Mouse (Mus musculus) midbrain, postnatal 0 days (tissue): ENCODE measurements around the gene Nim1k. TPM values are rescaled to one million over a fixed set of nuclear protein-coding genes. Genes with fewer than 3 reads are reported as not detected.

Source experiments
- ATAC-seq: fragments of 200-750 bp; cut with Nextera tagmentation; 2 replicates; pipeline ENCODE4 v1.8.0; 2017; ENCODE audit warnings: moderate number of reproducible peaks, mild to moderate bottlenecking, moderate TSS enrichment, moderate library complexity; ENCODE audit not compliant: low FRiP score
- DNase-seq: peaks from one replicate; pipeline ENCODE4 v3.0.0-alpha.2; 2015; ENCODE audit warnings: low spot score
- H3K27ac ChIP-seq: fragments of 300-500 bp; sonication (generic); 2 replicates; pipeline ENCODE4 v1.5.1; 2014; ENCODE audit warnings: low read depth, mild to moderate bottlenecking, low read length, mixed read lengths
- H3K27me3 ChIP-seq: fragments of 300-500 bp; sonication (generic); 2 replicates; pipeline ENCODE4 v1.6.1; 2014; ENCODE audit warnings: low read length, control low read depth, mixed read lengths; ENCODE audit not compliant: insufficient read depth
- H3K36me3 ChIP-seq: fragments of 300-500 bp; sonication (generic); 2 replicates; pipeline ENCODE4 v1.6.1; 2014; ENCODE audit warnings: low read length, control low read depth, mixed read lengths; ENCODE audit not compliant: insufficient read depth
- H3K4me1 ChIP-seq: fragments of 300-500 bp; sonication (generic); 2 replicates; pipeline ENCODE4 v1.6.1; 2014; ENCODE audit warnings: mild to moderate bottlenecking, control low read depth, antibody characterized with exemption, low read length, mixed read lengths; ENCODE audit not compliant: insufficient read depth
- H3K4me2 ChIP-seq: fragments of 300-500 bp; sonication (generic); 2 replicates; pipeline ENCODE4 v1.6.1; 2014; ENCODE audit warnings: low read depth, mild to moderate bottlenecking, low read length, mixed read lengths; ENCODE audit not compliant: poor library complexity, severe bottlenecking
- H3K4me3 ChIP-seq: fragments of 300-500 bp; sonication (generic); 2 replicates; pipeline ENCODE4 v1.5.1; 2014; ENCODE audit warnings: low read depth, mild to moderate bottlenecking, low read length, moderate library complexity
- H3K9ac ChIP-seq: fragments of 300-500 bp; sonication (generic); replicated peaks from 2 replicates; pipeline ENCODE4 v1.6.1; 2014; ENCODE audit warnings: mild to moderate bottlenecking, low read length, moderate library complexity, mixed read lengths; ENCODE audit not compliant: poor library complexity, severe bottlenecking
- H3K9me3 ChIP-seq: fragments of 300-500 bp; sonication (generic); 2 replicates; pipeline ENCODE4 v1.6.1; 2016; ENCODE audit warnings: low read length, control low read depth
- CTCF ChIP-seq: IDR thresholded peaks from 2 replicates; pipeline ENCODE4 v1.5.1; 2016; ENCODE audit warnings: antibody characterized with exemption, mild to moderate bottlenecking
- WGBS: fragments of 180-500 bp; shearing (Covaris S2); extraction: QIAGEN DNeasy Blood & Tissue Kit; methylation state at CpG from one replicate; pipeline ENCODE4 v1.1.7; 2014; 5-methylcytosine and 5-hydroxymethylcytosine counted together
- polyA plus RNA-seq: library from polyadenylated mRNA; unstranded; fragments of >200 nt; fragmentation: Nextera tagmentation; extraction: Ambion mirVana; gene quantifications from 2 replicates; pipeline ENCODE4 v1.2.1, GENCODE M21; 2015
- total RNA-seq: library from RNA; depleted of rRNA; stranded (reverse); fragments of >200 nt; gene quantifications from 2 replicates; pipeline ENCODE4 v1.2.3, GENCODE M21; 2014

The Nim1k gene
- total and polyA plus RNA-seq, 2 experiments from 2014 or later = 8.6 to 9.5 TPM

DNA sequence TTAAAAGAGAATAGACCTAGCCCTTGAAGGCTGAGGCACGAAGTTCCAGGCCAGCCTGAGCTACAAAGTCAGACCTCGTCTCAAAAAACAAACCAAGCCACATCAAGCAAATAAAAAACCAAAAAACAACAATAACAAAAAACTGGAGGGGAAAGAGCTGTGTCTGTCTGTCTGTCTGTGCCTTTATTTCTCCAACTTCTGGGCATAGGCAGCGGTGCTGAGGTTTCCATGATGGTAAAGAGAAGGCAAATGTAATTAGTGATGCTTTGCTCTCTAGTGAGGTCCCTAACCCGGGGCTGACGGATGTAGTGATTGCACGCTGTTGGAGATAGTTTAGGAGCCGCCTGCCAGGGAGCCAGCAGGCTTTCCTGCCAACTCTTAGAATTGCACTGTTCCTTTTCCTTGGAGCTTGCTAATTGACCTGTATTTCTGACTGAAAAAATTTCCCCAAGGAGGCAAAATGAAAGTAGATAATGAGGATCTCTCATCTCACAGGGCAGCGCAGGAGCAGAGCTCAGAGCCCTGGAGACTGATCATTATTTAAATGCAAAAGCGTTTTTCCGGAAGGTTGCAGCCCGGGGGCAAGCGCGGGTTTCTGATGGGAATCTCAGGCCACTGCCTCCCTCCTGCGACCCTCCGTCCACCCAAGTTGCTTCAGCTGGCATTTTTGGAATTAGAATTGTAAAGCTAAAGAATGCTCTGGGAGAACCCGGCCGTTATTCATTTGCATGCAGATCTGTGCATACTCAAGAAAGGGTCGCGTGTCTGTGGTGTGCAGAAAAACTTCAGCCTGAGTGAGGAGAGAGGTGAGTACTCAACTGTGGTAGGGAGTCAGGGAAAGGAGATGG, 14.1 kb downstream of the Nim1k start:
- peak overlapping the region; percentile 42 for H3K9ac ChIP-seq
- H3K4me1 ChIP-seq = peaks cover 8% of the 10 kb centered on the region; the same call in 1 of the 2 replicates
- H3K9me3 ChIP-seq = no peaks in the 10 kb centered on the region
- peak overlapping the region; percentile 45 for H3K4me2 ChIP-seq
- H3K27me3 ChIP-seq = no peaks in the 10 kb centered on the region
- ATAC-seq = no peak
- peak overlapping the region; percentile 20 for H3K4me3 ChIP-seq
- H3K27ac ChIP-seq = peak overlapping the region; percentile 43; the same call in 1 of the 2 replicates
- WGBS = 8% methylated on average over 19 of the region's 19 CpGs
- H3K36me3 ChIP-seq = no peaks in the 10 kb centered on the region
- no peak for TF ChIP-seq CTCF
- peak; percentile 54 for DNase-seq

DNA sequence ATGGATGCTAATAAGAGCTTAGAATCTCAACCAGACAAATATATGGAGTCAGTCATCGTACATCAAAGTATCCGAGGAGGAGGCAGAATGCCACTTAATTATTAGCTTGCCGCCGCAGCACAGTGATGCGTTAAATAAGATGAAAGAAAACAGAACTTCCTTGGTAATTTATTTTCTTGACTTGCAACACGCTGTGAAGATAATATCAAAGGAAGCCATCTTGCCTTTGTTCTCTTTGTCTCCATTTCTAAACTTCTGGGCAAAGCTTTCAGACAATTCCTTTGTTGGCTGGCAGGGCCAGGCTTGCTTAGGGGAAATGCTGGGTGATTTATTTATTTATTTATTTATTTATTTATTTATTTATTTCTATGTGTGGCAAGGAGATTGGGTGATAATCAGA, 24.2 kb downstream of the Nim1k start:
- WGBS = 23% methylated on average over 6 of the region's 6 CpGs
- no peak for TF ChIP-seq CTCF
- Histone ChIP-seq H3K27me3 (no peaks in the 10 kb centered on the region), H3K4me3 (no peak overlapping the region), H3K4me2 (no peak overlapping the region), H3K36me3 (no peaks in the 10 kb centered on the region), H3K27ac (no peak overlapping the region), H3K9me3 (no peaks in the 10 kb centered on the region), H3K9ac (no peak overlapping the region), H3K4me1 (no peaks in the 10 kb centered on the region)
- DNase-seq (peak; percentile 21), ATAC-seq (peak; percentile 52; the same call in 1 of the 2 replicates)

DNA sequence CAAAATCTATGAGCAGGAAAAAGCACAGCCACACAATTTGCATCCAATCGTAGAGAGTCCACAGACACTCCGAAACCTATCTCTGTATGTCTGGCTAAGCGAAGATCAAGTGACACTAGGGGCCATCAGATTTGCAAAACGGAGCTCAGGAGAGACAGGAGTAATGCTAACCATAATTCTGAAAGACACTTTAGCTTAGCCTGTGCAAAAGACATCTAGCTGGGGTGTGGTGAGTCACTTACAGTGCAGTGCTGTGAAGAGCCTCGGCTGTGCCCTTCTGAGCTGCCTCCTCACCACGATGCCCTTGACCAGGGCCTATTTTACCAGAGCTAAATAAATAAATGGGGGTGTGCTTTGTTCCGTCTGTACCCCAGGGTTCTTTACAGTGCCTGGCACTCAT, 26.3 kb downstream of the Nim1k start:
- H3K9me3 ChIP-seq = no peaks in the 10 kb centered on the region
- H3K4me2 ChIP-seq = no peak overlapping the region
- 93% methylated on average over 7 of the region's 7 CpGs for WGBS
- no peak overlapping the region for H3K9ac ChIP-seq
- no peak overlapping the region for H3K4me3 ChIP-seq
- TF ChIP-seq CTCF = no peak
- no peaks in the 10 kb centered on the region for H3K27me3 ChIP-seq
- no peak for ATAC-seq
- H3K27ac ChIP-seq = no peak overlapping the region
- H3K4me1 ChIP-seq = no peaks in the 10 kb centered on the region
- DNase-seq = no peak
- H3K36me3 ChIP-seq = no peaks in the 10 kb centered on the region

DNA sequence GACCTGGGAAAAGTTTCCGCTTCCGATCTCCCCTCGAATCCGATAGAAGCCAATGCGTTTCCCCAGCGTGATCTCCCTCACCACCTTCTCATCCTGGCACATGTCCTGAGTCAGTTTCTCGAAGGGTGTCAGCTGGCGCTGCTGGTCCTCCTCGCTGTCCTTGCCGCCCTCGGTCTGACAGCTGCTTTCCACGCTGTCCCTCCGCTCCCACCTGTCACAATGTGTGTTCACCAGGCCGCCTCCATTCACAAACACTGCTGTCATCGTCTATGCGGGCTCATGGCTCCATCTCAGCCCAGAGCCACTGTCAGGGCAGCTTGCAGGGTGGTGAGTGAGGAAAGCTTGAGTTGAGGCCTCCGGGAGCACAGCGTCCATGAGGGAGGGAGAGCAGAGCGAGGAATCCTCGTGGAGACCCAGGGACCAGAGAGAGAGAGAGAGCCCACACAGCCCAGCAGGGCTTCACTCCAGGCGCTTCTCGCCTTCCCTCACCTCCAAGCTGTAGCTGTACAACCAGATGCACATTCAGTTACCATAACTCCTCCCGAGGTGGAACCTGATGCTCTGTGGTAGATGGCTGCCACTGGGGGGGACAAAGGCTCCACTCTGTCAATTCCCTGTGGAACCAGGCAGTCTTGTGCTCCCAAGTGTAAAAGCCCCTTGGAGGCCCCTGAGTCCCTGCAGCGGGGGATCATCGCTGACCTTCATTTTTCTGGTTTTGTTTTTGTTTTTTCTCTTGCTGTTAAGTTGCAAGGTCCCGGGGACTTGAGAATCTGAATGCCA, 27.9 kb downstream of the Nim1k start:
- Histone ChIP-seq H3K27ac (no peak overlapping the region), H3K27me3 (no peaks in the 10 kb centered on the region), H3K4me1 (no peaks in the 10 kb centered on the region), H3K4me2 (no peak overlapping the region), H3K9me3 (no peaks in the 10 kb centered on the region), H3K36me3 (no peaks in the 10 kb centered on the region), H3K4me3 (no peak overlapping the region), H3K9ac (no peak overlapping the region)
- no peak for ATAC-seq
- 57% methylated on average over 26 of the region's 26 CpGs for WGBS
- TF ChIP-seq CTCF = no peak
- DNase-seq = peak; percentile 10

DNA sequence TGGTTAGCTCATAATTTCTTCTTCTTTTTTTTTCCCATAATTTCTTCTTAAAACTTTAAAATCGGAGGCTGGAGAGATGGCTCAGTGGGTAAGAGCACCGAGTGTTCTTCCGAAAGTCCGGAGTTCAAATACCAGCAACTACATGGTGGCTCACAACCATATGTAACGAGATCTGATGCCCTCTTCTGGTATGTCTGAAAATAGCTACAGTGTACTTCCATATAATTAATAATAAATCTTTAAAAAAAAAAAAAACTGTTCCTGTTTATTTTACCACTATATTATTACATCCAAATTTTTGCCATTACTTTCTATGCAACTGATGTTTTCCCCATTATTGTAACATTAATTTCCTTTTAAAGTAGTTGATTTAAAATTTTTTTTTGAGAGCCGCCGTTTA, 31.1 kb downstream of the Nim1k start:
- ATAC-seq (no peak), DNase-seq (peak; percentile 15)
- H3K36me3 ChIP-seq = no peaks in the 10 kb centered on the region
- no peaks in the 10 kb centered on the region for H3K27me3 ChIP-seq
- H3K4me2 ChIP-seq = no peak overlapping the region
- WGBS = 89% methylated on average over 7 of the region's 7 CpGs
- no peak overlapping the region for H3K9ac ChIP-seq
- H3K4me1 ChIP-seq = no peaks in the 10 kb centered on the region
- H3K9me3 ChIP-seq = no peaks in the 10 kb centered on the region
- TF ChIP-seq CTCF = peak; percentile 37
- H3K4me3 ChIP-seq = no peak overlapping the region
- no peak overlapping the region for H3K27ac ChIP-seq

DNA sequence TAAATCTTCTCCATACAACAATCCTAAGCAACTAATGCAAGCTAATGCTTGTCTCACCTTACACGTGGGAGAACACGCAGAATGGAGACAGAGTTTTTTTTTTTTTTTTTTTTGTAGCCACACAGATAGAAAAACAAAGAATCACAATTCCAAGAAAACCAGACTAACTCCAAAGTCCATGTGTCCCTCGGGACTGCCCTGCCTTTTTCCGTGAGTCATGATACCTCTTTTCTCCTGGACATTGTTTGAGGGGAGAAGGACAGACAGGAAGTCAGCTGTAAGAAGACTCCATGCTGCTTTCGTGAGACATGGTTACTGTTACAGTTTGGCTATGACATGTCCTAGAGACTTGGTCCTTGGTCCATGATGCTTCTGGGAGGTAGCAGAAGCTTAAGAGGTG, 32.3 kb downstream of the Nim1k start:
- WGBS = 86% methylated on average over 5 of the region's 5 CpGs
- no peak overlapping the region for H3K4me2 ChIP-seq
- TF ChIP-seq CTCF = no peak
- H3K4me1 ChIP-seq = no peaks in the 10 kb centered on the region
- H3K27me3 ChIP-seq = no peaks in the 10 kb centered on the region
- H3K4me3 ChIP-seq = no peak overlapping the region
- H3K9ac ChIP-seq = no peak overlapping the region
- ATAC-seq = no peak
- H3K9me3 ChIP-seq = no peaks in the 10 kb centered on the region
- DNase-seq = no peak
- no peaks in the 10 kb centered on the region for H3K36me3 ChIP-seq
- H3K27ac ChIP-seq = no peak overlapping the region
